Mouse (Mus musculus): ENCODE results near the gene Gpt2.

DNA sequence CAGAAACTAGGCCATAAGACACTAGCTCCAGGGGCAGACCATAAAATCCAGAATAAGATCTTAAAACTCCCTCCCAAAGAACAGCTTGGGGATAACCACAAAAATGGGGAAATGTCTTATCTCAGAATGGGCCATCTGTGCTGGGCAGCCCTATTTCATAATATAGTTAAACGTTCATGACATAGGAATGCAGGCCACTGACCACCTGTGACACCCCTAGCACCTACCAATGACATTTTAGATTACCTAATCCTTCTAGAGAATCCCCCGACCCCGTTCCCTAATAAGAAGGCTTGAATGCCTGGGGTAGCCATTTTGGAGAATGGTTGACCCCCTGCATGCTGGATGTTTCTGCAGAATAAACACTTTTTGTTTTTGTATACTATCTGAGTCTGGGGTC lies 17.5 kb upstream of the Gpt2 start:
- TF ChIP-seq CTCF (IDR thresholded peaks at IDR 0.05; ENCODE audit: low read depth): no peak
- no peak for TF ChIP-seq EP300 (IDR thresholded peaks at IDR 0.05; ENCODE audit: low read depth)

Measured in liver, embryonic 14.5 days (tissue).